Mouse (Mus musculus) heart, postnatal 4 days (tissue): ENCODE measurements at regions not wholly inside any gene's neighbourhood (a gene's known extent, or its start where the extent isn't known, plus 50 kb on each side); places are given as distances from the start of the nearest gene placed in this dataset.

Source experiments
- DNase-seq: peaks from one replicate; pipeline ENCODE4 v3.0.0; 2021

DNA sequence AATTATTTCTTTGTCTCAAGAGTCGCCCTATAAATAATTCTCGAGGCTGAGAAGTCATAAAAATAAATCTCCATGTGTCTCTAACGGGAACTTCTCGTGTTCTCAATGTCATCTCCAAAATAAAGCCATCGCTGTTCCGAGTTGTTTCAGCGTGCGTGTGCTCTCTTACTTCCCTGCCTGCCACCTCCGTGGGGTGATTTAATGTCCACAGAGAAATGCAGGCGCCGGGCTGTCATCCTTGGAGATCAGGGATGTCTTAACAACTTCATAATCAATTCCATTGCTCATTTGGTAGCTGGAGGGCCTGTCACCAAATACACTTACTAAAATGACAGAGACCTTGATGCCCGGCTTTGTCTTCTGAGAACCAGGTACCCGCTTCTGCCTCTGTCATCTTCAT lies 161.8 kb downstream of the Pmp22 start:
- no peak for DNase-seq

DNA sequence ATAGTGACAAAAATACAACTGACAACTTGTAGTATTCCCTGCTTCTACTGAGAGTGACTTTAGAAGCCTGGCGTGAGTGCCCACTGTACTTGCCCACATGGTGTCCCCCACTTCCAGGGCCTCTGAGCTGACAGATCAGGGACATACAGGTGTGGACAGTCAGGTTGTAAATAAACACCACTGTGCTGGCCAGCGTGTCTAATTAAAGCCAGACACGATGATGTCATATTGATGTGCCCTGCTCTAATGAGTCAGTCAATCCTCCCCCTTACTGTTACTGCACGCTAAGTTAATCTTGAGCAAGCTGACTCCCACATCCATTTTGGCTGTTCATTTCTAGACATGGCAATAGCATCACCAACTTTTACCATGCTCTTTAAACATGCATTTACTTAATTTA lies 164.7 kb downstream of the Pmp22 start:
- DNase-seq = no peak

GRCm38 (mm10) chr11:63294476-63294875 lies 165.7 kb downstream of the Pmp22 start:
- DNase-seq = no peak

DNA sequence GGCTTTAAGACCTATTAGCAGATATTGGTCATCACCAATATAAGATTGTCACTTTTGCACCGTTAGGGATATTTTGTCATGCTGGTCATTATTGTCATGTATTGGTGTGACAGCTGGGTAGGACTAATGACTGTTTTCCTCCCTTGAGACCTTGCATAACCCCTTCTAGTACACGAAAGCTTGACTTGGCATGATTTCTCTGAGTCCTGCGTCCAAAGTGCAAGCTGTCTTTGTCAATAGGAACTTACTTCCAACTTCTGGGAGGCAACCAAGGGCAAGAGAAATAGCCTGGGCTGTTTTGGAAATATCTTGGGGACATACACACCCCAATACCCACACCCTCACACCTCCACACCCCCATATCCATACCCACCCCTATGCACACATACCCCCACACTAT lies 167.7 kb downstream of the Pmp22 start:
- no peak for DNase-seq

- DNase-seq = no peak
Observed at GRCm38 (mm10) chr11:63299712-63300581, 171.2 kb downstream of the Pmp22 start.

DNA sequence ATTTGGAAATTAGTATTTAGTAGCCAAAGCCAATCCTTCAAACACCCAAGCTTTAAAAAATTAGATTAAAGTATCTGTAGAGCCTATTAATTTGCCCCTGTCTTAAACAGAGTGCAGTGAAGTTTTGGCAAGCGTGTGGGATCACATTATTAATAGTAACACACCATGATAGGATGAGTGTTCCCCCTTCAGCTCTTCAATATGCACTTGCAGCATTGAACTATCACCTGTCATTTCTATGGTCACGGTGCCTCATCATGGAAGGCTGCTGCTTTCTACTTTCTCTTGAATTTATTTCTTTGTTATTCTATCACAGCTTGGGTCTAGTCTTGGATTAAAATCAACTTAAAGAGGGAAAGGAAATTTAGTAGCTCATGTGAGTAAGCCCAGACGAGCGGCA lies 196.4 kb downstream of the Pmp22 start:
- DNase-seq = peak; percentile 11

- no peak for DNase-seq
Observed at GRCm38 (mm10) chr11:63326864-63327263, 198.1 kb downstream of the Pmp22 start.

DNA sequence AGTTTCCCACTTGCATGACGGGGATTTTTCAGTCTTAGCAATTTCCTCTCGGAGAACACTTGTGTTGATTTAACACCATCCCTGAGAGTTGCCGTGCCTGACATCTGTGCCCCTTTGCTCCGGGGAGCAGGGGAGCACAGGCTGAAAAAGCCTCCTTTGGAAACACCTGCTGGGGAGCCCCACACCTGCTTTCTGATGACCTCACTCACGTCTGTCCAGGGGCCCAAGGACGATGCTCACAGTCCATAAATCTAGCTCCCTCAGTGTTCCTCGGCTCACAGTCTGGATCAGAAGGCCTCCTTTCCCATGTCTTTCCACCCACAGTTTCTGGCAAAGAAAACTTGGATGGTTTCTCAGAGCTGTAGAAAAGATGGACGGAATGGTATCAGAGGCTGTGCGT lies 208.7 kb downstream of the Pmp22 start:
- no peak for DNase-seq

DNA sequence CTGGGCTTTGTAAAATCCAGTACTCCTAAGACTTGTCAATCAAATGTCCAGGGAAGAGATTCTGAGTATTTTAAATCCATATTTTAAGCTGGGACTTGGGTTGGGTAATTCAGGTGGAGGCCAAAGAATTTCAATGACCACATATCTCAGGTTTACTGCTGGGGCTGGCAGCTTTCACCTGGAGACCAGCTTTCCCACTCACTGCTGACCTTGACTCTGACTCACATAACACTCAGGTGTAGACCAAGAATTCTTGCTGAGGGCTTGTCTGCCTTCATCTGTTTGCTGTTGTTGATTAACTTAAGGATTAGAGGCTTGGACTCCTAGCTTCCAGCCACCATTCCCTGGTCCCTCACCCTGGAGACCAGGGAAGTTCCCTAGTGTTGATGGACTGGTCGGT lies 209.5 kb downstream of the Pmp22 start:
- DNase-seq = no peak

DNA sequence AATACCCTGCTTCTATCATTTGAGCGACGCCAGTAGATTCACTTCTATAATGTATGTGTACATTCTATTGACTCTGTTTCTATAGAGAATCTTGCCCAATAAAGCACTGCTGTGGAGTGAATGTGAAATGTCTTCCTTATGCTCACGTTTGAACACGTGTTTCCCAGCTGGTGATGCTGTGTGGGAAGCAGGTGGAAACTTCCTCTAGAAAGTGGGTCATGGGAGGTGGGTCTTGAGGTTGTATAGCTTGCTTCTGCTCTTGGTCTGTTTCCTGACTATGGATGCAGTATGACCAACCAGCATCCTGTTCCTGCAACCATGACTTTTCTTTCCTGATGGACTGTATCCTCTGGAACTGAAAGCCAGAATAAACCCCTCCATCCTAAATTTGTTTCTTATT lies 216.9 kb downstream of the Pmp22 start:
- DNase-seq = no peak

DNA sequence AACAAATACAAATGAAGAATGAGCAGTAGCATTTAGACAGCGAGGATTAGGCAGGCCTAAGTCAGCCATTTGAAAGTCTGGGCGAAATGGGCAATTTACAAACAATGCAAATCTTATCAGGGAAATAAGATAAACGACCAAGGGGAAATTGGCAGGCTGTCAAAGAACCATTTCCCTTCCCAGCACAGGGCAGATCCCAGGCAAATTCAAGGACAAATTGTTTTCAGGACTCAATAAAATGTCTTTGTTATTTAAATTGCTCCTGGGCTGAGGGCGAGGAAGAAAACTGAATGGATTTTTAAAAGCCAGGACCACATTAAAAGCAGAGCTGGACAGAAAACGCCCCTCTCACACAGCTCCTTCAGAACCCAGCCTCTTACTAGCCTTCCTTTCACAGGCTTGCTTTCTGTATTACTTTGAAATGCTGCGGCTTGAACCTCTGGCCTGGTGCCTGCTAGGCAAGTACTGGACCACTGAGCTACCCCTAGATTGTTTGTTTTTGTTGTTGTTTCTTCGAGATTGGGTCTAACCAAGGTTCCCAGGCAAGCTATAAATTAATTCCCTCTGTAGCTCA lies 221.4 kb downstream of the Pmp22 start:
- peak; percentile 16 for DNase-seq

- DNase-seq = no peak
Observed at GRCm38 (mm10) chr11:63351999-63352398, 223.2 kb downstream of the Pmp22 start.

DNA sequence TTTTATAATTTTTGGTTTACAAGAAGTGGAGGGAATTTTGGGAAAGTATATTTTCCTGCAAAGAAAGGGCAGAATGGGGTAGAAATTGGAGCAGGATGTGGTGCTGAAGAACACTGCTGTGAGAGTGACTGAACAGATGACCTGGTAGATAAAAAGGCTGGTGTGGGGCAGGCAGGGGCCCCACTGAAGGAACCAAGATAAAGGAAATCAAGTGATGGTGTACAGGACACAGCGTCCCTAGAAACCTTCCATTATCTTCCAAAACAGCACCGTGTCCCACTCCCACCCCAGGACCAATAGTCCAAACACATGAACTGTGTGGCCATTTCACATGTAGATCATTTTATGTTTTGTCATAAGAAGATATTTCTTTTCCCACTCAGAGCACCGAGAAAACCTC lies 224.2 kb downstream of the Pmp22 start:
- no peak for DNase-seq

DNA sequence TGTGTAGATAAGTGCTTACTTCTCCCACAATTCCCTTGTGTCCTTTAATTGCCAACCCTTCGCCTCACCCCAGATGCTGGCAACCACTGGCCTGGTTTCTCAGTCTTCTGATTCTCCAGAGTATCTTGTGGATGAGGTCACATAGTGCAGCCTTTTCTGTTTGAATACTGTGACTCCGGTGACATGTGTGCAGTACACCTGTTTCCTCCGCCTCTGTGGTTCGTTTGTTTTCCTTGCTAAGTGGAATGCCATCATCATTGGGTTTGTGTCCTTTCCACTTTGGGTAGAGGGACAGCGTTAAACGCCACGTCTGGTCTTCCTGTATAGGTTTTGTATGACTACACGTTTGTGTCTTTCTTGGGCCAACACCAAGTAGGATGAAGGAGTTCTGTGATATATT lies 224.9 kb downstream of the Pmp22 start:
- no peak for DNase-seq

DNA sequence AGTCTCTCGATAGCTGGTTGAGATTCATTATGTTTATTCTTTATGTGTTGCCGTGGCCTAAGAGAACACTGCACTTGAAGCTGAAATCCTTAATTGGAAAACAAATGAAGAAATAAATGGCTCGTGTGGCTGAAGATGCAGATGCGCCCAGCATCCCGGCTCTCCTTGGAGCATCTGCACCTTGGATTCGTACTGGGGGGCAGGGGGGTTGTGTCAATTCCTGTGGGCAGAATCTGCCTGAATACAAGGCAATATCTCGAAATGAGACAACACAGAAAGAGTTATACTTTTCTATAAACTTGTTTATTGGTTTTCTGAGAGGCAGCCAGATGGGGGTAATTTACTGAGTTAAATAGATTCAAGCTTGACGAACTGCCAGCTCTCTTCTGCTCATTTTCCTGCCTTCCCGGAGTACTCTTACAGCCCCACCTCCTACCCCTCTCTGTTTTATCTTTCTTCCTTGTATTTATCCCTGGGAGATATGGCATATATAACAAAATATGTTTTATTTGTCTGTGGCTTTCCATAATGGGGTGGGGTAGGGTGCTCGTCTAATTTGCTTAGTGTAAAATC lies 229.1 kb downstream of the Pmp22 start:
- no peak for DNase-seq

- DNase-seq = no peak
Observed at GRCm38 (mm10) chr11:63367756-63368265, 239.0 kb downstream of the Pmp22 start.

- no peak for DNase-seq
Observed at GRCm38 (mm10) chr11:63369475-63369874, 240.7 kb downstream of the Pmp22 start.

DNA sequence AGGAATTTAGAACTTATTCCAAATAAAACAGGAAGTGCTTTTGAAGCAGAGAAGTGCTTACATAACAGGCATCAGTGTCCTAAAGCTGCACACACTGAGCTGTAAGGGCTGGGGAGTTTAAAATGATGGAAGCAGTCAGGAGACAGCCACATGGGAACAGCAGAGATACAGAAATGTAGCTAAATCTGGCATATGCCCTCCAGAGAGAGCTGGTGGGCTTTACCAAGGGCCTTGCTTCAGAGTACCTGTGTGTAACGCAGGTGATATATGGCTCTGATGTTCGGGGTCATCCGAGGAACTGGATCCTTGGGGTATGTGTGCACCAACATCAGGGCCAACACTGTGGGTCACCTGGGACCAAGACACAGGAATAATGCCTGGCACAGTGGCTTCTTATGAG lies 247.5 kb downstream of the Pmp22 start:
- peak; percentile 5 for DNase-seq

DNA sequence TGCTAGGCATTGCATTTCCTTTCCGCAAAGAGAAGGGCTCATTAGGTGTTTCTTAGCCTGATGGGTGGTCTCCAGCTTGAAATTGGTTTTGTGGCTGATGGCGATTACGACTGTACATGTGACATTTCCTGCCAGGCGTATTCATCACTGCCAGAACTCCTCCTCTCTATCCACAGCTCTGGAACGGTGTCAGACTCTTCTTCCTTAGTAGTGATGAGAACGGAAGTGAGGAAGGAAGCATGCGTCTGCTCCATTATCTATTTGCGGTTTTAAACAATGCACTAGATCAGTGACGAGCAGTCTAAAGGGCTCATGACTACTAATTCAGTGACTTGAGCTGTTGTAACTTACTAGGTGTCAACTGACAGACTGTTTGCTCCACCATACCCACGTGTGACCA lies 248.2 kb downstream of the Pmp22 start:
- DNase-seq = peak; percentile 10

DNA sequence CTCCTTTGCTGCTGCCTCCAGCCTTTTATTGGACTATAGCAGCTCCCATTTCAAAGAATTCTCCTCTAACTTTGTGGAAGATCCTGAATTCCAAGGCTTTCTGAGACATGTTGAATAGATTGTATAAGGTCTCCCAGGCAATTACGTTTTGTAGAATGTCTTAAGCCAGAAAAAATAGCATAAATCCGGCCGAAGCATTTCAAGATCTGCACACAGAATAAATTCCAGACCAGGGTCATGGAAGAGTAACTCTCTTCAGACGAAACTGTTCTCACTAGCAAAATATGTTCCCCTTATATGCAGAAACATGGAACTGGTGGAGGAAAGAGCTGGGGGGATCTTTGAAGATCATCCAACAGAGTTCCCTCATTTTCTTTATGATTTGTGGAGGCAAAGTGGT lies 259.5 kb downstream of the Pmp22 start:
- DNase-seq = no peak

DNA sequence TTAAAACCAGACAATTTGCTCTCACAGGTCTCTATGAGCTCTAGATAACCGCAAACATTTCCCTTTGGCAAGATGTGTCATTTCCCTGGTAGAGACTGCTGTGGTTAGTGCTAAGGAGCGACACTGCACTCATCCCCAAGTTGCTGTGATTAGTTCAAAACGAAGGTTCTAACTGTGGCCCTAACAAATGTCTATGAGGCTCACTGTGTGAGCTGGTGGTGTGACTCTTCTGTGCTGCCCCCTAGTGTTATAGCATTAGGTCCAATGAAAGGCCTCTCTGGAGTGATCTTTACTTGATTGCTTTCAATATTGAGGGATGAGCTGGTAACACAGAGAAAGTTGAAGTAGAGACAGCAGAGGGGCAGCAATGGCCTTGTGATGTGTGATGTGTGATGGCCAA lies 262.7 kb downstream of the Pmp22 start:
- DNase-seq = peak; percentile 10

- peak; percentile 13 for DNase-seq
Observed at GRCm38 (mm10) chr11:63392378-63392777, 263.6 kb downstream of the Pmp22 start.

GRCm38 (mm10) chr11:63394201-63394600 lies 265.4 kb downstream of the Pmp22 start:
- no peak for DNase-seq

GRCm38 (mm10) chr11:63396386-63396785 lies 267.6 kb downstream of the Pmp22 start:
- DNase-seq = no peak
